Mouse (Mus musculus): Measurements from ENCODE around the gene Tigd3.

The Tigd3 gene

DNA sequence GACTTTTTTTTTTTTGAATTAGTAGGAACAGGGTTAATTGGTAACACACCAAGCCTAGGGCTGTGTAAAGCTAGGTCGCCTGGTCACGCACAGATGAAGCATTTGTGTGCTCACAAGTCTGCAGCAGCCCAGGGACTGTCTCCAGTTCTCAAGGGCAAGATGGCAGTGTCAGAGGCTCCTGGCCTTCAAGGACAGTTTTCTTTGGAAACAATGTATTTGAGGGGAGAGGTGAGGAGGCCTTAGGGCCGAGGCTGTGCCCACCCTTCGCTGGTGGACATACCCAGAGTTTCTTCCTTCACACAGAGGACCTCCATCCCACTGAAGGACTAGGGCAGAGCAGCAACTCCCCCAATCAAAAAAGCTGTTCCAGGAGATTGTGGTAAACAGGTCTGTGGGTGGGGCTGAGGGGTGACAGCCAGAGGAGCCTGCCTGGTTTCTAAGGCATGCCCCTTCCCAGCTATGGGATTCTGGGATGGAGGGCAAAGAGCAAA is 46.6 kb downstream of the Tigd3 start:
- DNase-seq (ENCODE audit: extremely low read depth, low read depth) = peak; percentile 37

DNA sequence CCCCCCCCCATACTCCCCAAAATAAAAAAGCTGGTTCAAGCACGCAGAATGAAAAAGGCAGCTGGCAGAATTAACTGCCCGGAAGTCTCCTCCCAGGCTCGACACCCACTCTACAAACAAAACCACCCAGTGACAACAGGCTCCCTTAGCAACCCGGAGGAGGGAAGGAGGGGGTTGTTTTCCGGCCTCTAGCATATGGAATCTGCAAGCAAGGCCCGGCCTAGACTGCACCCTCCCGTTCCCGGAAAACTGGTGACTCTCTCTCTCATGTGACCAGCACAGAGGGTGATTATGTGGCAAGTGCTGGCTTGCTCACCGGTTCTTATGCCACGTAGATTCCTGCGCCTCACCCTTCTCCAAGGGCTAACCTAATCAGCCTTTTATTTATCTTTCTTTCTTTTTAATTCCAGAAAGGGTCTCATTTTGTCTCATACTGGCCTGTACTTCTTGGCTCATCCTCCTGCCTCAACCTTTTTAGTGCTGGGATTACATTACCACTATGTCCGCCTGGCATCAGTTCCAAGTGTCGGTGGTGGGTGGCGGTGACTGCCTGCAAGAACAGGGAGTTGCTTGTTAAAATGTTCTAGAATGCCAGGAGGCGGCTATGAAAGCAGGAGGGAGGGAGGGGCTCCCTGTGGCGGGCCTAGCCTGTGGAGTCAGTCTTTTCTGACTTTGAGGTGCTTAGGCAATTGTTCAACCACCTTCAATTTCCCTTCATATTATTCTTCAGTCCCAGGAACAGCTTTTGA is 47.2 kb downstream of the Tigd3 start:
- peak; percentile 89 for DNase-seq (ENCODE audit: extremely low read depth, low read depth)

DNA sequence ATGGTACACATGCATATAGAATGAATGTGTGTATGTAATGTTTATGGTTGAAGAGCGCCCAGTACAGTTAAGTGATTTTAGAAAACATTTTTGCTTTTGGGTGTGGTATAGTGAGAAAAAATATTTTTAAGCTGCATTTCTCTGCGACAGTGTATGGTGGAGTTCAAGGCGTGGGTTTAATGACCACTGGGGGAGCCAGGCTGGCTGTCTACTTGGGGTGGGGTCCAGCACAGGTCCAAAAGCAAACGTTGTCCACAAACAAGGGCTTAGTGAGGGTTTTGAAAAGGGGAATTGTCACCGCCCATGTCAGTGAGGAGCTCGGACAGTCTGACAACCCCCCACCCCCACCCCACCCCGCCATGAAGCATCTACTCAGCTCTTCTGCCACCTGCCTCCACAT is 47.8 kb downstream of the Tigd3 start:
- no peak for DNase-seq (ENCODE audit: extremely low read depth, low read depth)

DNA sequence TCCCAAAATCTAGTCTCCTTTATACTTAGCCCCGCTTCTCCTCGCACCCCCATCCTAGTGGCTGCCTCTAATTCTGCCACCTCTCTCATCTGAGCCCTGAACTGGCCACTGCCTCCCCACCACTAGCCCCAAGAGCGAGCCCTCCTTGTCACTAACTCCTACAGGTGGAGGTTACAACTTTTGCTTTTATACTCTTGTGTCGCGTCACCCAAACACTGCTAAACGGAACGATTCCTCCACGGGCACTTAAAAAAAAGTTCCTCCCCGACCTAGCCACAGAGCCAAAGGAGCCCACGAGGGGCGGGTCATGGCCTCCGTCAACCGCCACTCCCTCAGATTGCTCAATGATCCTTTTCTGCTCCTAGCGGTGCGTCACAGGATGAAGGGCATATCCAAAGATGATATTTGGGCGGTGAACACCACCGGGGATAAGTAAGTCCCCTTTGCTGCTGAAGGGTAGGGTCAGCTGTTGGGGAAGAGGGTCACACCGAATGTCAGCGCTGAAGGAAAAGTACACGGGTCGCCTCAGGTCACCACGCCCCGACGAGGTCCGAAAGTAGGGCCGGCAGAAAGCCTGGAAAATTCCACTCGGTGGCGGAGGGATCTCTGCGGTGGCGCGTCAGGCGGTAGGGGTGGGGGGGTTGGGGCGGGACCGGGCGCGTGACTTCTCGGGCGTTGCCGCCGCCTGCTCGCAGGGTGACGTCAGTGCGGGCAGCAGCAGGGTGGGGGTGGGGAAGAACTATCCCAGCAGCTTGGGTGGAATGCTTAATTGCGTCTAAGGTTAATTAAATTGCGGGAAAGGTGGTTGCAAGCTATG is 48.4 kb downstream of the Tigd3 start:
- DNase-seq (ENCODE audit: extremely low read depth, low read depth) = peak; percentile 72

DNA sequence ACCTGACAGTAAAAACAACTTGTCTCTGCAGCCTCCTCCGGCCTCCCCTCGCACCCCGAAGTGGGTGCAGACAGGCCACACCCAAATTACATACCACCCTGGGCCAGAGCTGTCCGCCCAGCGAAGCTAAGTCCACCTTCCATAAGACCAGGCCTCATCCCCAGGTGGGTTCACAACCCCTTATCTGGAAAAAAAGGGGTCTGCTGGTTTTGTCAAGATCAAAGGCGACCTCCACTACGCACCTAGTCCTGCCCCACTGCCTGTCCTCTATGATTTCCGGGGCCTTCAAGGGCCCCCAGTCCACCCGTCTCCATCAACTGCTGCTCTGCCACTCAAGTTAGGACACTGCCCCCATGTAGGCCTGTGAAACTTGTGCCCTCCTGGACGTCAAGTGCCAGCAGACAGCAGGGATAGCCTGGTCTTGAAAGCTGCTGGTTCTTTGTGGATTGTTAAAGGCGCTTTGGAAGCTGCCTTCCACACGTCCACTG is 49.1 kb downstream of the Tigd3 start:
- DNase-seq (ENCODE audit: extremely low read depth, low read depth) = peak; percentile 22

DNA sequence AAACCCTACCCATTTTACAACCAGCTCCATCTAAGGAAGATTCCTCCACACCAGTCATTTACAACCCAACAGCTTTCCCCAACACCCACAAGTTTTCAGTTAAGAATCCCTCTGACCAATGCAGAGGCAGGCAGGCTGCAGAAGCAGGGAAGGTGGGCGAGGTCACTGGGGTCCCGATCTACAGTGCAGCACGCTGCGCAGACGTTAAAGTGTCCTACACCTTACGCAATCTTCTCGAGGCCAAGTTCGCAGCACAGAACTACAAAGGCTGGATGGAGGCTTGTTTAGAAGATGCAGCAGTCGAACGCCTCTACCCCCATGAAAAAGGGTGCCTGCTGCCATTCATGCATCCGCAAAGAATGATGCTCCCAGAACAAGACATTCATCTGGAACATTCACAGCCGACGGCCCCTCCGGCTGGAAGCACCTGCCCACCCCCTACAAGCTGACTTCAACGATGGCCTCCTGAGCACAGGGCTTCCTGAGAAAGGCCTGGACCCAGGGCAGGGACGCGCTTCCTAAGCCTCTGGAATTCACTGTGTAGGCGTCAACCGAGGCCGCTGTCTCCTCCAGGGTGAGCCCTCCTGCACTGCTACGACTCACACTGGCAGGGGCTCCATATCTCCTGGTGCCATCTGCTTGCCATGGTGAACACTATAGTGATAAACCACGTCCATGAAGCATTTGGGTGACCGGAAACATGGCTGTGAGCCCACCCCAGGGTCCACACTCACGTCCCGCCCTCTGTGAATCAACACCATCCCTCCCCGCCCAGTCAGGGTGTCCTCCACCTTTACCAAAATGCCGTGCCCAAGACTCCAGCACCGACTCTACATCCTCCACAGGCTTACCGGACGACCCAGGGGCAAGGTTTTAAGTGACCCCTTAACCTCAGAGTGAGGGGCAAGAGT is 49.9 kb downstream of the Tigd3 start:
- peak; percentile 24 for DNase-seq (ENCODE audit: extremely low read depth, low read depth)

DNA sequence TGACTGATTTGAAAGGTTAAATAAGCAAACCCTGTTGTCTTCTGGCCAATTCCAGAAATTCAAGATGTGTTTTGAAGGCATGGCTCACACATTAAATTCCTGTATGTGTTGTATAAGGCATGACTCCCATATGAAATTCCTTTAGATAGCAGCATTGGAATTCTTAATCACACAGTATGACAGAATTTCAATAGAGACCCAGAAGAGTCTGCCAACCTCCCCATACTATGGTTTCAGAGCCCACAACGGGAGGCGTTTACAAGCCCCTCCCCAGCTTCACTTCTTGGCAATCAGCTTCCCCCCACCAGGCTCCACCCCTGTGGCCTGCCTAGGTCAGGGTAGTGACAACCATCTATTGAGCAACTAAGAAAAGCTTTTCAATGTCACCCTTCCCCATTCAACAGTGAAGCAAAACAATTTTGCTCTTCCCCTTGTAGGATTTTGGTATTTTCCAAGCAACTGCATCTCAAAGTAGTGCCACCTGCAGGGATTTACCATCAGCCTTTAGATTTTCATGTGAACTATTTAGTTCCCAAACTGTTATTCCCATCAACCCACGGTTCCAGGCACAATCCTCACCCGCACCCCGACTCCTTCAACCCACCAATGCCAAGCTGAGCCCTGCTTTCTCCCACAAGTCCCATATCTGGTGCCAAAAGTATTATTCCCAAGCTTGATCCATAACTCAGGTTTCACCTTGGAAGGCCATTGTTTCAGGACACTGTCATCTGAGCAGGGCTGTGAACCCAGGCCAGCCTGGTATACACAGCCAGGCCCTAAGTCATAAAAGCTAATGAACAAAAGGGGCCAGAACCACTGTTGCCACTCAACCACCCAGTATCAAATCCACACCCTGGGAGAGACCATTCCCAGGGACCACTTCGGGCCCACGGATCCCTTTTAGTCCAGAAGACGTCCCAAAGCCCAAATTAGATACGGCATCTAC is 50.9 kb downstream of the Tigd3 start:
- DNase-seq (ENCODE audit: extremely low read depth, low read depth) = peak; percentile 48

DNA sequence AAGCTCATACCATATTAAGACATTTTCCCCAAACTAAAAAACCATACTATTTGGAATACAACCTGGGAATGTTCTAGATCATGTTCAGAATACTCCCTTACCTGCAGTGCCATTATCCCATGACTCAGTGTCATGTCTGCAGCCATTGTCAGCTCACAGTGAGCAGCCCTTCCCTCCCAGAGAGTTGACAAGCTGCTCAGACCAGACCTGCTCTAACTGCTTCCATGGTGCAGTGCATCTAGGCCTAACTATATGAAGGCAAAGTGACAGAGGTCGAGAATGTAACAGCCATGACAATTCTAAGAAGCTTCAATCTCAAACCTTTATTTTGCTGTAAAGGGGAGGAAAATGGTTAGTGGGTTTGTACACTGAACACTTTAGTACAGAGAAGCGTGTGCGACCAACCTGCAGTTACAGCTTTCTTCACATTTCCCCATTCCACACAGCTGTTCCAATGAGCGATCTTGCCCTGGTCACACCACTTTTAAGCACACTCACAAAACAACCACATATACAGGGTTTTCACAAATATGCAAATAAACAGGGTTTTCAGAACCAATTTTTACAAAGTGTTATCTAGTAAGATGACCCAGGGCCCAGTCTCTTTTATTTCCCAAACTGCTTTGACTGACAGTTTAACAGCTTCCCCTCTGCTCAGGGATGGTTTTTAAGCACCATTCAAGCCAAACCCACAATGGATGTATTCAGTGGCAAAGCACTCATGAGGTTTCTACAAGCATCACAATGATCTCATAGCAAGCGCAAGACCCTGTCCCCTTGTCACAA is 51.8 kb downstream of the Tigd3 start:
- peak; percentile 36 for DNase-seq (ENCODE audit: extremely low read depth, low read depth)

DNA sequence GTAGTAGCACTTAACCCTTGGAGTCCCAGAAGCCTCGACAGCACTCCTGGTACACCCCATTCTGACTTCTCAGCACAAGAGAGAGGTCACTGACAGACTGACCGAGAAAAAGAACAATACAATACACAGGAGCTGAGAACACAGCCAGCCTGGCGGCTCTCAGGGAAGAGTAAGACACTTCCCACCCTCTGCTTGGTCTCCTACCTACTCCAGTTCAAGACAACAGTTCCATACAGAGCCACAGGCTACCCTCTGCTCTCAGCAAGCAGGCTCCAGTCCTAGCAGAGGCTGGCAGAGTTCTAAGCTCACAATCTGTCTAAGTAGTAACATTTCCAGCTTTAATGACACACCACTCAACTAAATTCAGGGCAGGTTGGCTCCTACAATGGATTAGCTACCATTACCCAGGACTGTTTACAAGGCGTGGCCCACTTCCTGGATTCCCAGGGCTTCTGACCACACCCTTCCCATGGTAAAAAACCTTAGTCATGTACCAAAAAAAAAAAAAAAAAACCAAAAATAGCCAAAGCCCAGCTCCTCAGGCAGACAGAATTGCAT is 52.5 kb downstream of the Tigd3 start:
- peak; percentile 55 for DNase-seq (ENCODE audit: extremely low read depth, low read depth)
